Mouse (Mus musculus): ENCODE results near the gene Fam168a.

DNA sequence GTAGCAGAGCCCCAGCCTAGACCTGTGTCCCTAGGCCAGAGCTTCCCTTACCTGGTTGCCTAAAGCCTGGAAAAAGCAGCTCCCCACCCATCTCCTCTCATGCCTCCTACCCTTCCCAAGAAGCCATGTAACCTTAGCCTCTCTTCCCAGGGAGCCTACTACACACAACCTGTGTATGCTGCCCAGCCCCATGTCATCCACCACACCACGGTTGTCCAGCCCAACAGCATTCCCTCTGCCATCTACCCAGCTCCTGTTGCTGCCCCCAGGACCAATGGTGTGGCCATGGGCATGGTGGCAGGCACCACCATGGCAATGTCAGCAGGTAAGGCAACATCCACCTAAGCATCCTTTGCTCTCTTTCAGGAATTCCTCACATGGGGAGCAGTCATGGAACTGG lies 127.4 kb downstream of the Fam168a start:
- TF ChIP-seq GATA1 (IDR thresholded peaks at IDR 0.05; ENCODE audit: borderline replicate concordance, low read length) (no peak), CTCF (IDR thresholded peaks at IDR 0.05; ENCODE audit: low read depth, low read length) (no peak), GATA2 (IDR thresholded peaks at IDR 0.05; ENCODE audit: borderline replicate concordance, low read depth, low read length) (no peak), TAL1 (conservative IDR thresholded peaks at IDR 0.05; ENCODE audit: low read depth, low read length) (no peak), POLR2AphosphoS5 (IDR thresholded peaks at IDR 0.05; ENCODE audit: insufficient replicate concordance, low read depth, low read length) (no peak)

All from G1E (cell line).